Mouse (Mus musculus) midbrain, embryonic 10.5 days (tissue): ENCODE results near the gene Tmem72. TPM values are rescaled to one million over a fixed set of nuclear protein-coding genes. Genes with fewer than 3 reads are reported as not detected.

Experiments
- DNase-seq: peaks from one replicate; pipeline ENCODE4 v3.0.0-alpha.2; 2017; ENCODE audit warnings: low spot score
- H3K27ac ChIP-seq: fragments of 300-500 bp; sonication (generic); replicated peaks from 2 replicates; pipeline ENCODE4 v1.5.1; 2016; ENCODE audit warnings: mild to moderate bottlenecking
- H3K27me3 ChIP-seq: fragments of 300-500 bp; sonication (generic); 2 replicates; pipeline ENCODE4 v1.6.1; 2016; ENCODE audit warnings: low read depth, mild to moderate bottlenecking; ENCODE audit not compliant: poor library complexity, severe bottlenecking
- H3K36me3 ChIP-seq: fragments of 300-500 bp; sonication (generic); 2 replicates; pipeline ENCODE4 v1.6.1; 2016; ENCODE audit warnings: mild to moderate bottlenecking, moderate library complexity
- H3K4me1 ChIP-seq: fragments of 300-500 bp; sonication (generic); 2 replicates; pipeline ENCODE4 v1.6.1; 2016
- H3K4me3 ChIP-seq: fragments of 300-500 bp; sonication (generic); 2 replicates; pipeline ENCODE4 v1.5.1; 2016; ENCODE audit warnings: mild to moderate bottlenecking, moderate library complexity
- H3K9me3 ChIP-seq: fragments of 300-500 bp; sonication (generic); replicated peaks from 2 replicates; pipeline ENCODE4 v1.6.1; 2016; ENCODE audit warnings: mild to moderate bottlenecking
- WGBS: fragments of 180-500 bp; shearing (Covaris S2); methylation state at CpG from one replicate; pipeline ENCODE4 v1.1.7; 2016; 5-methylcytosine and 5-hydroxymethylcytosine counted together
- polyA plus RNA-seq: library from polyadenylated mRNA; unstranded; fragments of >200 nt; fragmentation: Nextera tagmentation; extraction: Ambion mirVana; gene quantifications from 2 replicates; pipeline ENCODE4 v1.2.1, GENCODE M21; 2016

The Tmem72 gene
- polyA plus RNA-seq, 1 experiment from 2014 or later: 0.02 TPM

DNA sequence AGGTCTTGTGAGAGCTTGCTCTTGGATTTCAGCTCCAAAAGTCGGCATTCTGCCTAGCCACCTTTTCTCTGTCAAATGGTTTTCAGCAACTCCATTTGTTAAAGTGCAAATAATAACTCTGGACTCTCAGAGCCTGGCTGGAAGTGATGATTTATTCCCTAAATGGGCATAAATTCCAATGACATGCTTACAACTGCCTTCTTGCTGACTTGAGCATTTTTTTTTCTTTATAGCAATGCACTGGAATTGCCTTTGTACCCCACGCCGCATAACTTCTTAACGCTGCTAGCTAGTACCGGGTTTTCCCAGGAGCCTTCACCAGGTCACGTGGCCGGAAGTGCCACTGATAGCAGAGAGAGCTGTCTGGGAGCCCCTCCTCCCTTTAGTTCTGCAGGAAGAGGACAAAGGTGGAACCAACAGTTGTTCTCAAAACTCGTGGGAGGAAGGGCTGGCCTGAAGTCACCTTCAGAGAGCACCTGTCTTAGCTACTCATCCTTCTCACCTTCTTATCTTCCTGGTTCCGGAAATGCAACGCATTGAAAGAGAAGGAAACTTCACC lies 40.3 kb downstream of the Tmem72 start:
- DNase-seq: no peak
- Histone ChIP-seq H3K27ac (no peak overlapping the region), H3K4me3 (no peak overlapping the region), H3K27me3 (peaks cover 25% of the 10 kb centered on the region), H3K9me3 (no peaks in the 10 kb centered on the region), H3K4me1 (peaks cover 53% of the 10 kb centered on the region), H3K36me3 (no peaks in the 10 kb centered on the region)
- WGBS: 80% methylated on average over 10 of the region's 10 CpGs

DNA sequence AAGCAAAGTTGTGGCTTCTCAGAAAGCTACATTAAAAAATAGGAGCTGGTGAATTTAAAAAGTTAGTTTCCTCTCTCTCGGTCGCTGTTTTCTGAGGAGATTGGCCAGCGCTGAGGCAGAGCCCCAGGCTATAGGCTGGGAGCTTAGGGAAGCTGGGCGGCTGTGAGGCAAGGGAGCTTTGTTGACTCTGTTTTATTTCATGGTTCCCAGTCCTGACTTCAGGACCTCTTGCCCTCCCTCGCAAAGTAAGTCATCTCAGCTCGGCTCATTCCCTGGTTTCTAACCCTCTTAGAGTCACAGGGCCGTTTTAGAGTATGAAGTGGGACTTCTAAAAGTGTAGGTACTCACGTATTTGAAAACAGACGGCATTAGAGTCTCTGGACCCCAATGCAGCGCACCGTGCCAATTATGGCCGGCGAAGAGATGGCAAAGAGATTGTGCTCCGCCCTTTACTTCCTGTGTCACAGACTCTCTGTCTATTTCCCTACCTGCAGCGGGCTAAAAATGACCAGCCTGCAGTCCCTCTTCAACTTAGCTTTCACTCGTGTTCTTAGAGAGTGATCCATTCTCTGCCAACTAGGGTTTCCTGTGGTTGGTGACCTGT lies 42.3 kb downstream of the Tmem72 start:
- Histone ChIP-seq H3K4me3 (peak overlapping the region; percentile 68), H3K27ac (peak overlapping the region; percentile 89), H3K36me3 (no peaks in the 10 kb centered on the region), H3K27me3 (peaks cover 34% of the 10 kb centered on the region), H3K9me3 (no peaks in the 10 kb centered on the region), H3K4me1 (peaks cover 73% of the 10 kb centered on the region)
- no peak for DNase-seq
- 27% methylated on average over 16 of the region's 16 CpGs for WGBS

DNA sequence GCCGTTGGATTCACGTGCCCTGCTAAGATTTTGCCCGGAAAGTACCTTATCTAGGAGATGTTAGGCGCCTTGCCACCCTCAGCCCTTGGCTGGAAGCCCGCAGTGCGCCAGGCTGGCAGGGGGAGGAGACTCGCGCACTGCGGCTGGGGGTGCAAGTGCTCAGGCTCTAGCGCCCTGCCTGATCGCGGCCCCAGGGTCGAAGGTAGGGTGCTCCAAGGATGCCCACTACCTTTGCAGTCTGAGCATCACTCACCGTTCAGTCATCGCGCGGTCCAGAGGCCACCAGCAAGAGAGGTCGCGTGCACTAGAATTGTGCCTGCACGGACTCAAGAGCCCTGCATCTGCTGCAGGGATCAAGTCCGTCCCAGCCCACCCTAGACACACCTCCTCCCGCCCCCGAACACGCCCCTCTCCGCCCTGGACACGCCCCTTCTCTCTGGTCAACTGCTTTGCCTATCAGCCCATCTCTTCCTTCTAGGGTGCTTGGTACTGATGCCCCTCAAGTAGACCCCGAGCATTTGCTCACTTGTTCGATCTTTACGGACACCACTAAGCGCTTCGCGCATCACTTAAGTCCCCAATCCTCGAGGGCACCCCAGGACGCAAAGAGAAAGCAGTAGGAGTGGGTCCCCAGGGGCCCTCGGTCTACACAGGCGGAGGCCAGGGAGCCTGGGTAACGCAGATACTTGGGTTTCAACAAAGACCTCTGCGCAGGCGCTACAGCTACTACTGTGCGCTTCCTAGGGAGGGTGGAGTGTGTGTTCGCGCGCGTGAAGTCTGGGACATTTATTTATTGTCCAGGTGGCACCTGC lies 43.0 kb downstream of the Tmem72 start, which contains the start of gene Rassf4:
Gene Rassf4 (minus strand): TSS at position 482 of the 812 bp plus-strand sequence.
- Histone ChIP-seq H3K27ac (peak within 1 kb of the TSS; percentile 89), H3K9me3 (no peaks in the 10 kb centered on the region), H3K36me3 (no peaks in the 10 kb centered on the region), H3K27me3 (peaks cover 35% of the 10 kb centered on the region), H3K4me3 (peak within 1 kb of the TSS; percentile 68), H3K4me1 (peaks cover 80% of the 10 kb centered on the region)
- WGBS: under 1% methylated on average over 44 of the region's 44 CpGs
- DNase-seq: peak; percentile 96

DNA sequence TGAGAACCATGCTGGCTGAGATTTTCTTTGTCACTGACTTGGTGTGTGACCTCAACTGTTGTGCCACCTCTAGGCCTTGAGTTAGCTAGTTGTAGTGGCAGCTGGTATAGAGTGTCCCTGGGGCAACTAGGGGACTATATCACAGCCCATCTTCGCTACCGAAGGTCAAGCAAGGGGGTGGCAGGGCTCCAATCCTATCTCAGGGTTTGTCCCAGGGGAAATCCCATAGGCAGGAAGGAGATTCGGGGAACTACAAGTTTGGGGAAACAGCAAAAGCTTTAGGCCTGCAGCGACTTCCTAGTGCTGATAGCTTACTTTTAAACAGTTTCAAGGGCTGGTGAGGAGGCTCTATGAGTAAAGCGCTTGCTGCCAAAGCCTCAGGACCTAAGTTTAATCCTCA lies 44.4 kb downstream of the Tmem72 start:
- peaks cover 82% of the 10 kb centered on the region for H3K4me1 ChIP-seq
- H3K27me3 ChIP-seq: peaks cover 38% of the 10 kb centered on the region
- 59% methylated on average over 5 of the region's 5 CpGs for WGBS
- H3K27ac ChIP-seq: peak overlapping the region; percentile 87
- H3K4me3 ChIP-seq: peak overlapping the region; percentile 68
- DNase-seq: no peak
- H3K9me3 ChIP-seq: no peaks in the 10 kb centered on the region
- no peaks in the 10 kb centered on the region for H3K36me3 ChIP-seq

DNA sequence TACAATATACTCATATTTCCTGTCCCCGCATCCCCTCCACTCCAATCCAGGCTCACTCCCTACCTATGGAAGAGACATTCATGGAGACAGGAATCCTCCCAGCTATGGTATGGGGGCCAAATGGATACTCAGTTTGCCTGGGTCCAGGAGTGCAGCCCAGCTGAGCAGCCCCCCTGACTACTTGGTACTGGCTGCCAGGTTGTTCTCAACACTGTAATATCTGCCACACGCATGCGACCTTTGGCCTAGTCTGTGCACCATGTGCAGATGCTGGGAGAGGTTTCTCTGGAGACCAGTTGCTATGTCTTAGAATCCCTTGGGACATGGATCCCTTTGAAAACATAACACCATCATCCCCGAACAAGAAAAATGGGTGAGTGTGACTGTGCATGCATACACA lies 44.9 kb downstream of the Tmem72 start:
- DNase-seq: no peak
- Histone ChIP-seq H3K9me3 (no peaks in the 10 kb centered on the region), H3K27me3 (peaks cover 38% of the 10 kb centered on the region), H3K4me3 (peak overlapping the region; percentile 68), H3K27ac (peak overlapping the region; percentile 87), H3K4me1 (peaks cover 83% of the 10 kb centered on the region), H3K36me3 (no peaks in the 10 kb centered on the region)
- 85% methylated on average over 4 of the region's 4 CpGs for WGBS

DNA sequence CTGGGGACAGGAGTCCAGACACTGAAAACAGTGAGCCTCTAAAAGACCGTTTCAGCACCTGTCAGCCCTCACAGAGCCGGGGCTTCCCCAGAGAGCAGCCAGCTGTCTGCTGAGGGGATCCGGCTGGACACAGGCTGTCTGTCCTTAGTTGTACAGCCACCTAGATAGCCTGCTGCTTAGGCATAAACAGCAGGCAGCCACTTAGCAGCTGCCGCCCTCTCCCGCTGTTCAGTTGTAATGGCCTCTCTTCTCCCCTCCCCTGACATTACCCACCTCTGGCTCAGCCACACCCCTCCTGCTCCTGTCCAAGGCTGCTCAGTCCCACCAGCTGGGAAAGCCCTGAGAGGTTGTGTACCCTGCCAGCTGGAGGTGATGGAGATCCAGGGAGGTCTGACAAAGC lies 45.7 kb downstream of the Tmem72 start:
- no peaks in the 10 kb centered on the region for H3K36me3 ChIP-seq
- 5% methylated on average over 5 of the region's 5 CpGs for WGBS
- H3K4me1 ChIP-seq: peaks cover 90% of the 10 kb centered on the region
- peaks cover 38% of the 10 kb centered on the region for H3K27me3 ChIP-seq
- DNase-seq: peak; percentile 51
- H3K27ac ChIP-seq: peak overlapping the region; percentile 87
- no peaks in the 10 kb centered on the region for H3K9me3 ChIP-seq
- H3K4me3 ChIP-seq: peak overlapping the region; percentile 68

DNA sequence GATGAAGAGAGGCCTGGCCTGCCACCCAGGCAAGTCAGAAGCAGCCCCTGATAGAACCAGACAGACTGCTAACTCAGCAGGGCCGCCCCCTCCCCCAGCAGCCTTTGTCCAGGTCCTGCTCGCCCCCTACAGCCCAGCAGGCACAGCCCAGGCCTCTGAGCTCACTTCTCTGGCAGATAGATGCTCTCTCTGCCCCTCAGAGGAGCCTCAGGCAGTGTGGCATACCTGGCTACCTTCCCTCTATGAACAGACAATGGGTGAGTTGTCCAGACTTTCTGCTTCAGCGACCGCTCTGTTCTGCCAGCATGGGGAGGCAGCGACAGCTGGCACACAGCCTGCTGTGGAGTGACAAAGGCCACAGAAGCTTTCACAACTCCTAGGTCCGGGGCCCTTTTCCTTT lies 46.6 kb downstream of the Tmem72 start:
- peak overlapping the region; percentile 68 for H3K4me3 ChIP-seq
- no peaks in the 10 kb centered on the region for H3K9me3 ChIP-seq
- 15% methylated on average over 6 of the region's 6 CpGs for WGBS
- H3K27me3 ChIP-seq: peaks cover 37% of the 10 kb centered on the region
- no peaks in the 10 kb centered on the region for H3K36me3 ChIP-seq
- peak overlapping the region; percentile 87 for H3K27ac ChIP-seq
- DNase-seq: peak; percentile 56
- peaks cover 97% of the 10 kb centered on the region for H3K4me1 ChIP-seq

DNA sequence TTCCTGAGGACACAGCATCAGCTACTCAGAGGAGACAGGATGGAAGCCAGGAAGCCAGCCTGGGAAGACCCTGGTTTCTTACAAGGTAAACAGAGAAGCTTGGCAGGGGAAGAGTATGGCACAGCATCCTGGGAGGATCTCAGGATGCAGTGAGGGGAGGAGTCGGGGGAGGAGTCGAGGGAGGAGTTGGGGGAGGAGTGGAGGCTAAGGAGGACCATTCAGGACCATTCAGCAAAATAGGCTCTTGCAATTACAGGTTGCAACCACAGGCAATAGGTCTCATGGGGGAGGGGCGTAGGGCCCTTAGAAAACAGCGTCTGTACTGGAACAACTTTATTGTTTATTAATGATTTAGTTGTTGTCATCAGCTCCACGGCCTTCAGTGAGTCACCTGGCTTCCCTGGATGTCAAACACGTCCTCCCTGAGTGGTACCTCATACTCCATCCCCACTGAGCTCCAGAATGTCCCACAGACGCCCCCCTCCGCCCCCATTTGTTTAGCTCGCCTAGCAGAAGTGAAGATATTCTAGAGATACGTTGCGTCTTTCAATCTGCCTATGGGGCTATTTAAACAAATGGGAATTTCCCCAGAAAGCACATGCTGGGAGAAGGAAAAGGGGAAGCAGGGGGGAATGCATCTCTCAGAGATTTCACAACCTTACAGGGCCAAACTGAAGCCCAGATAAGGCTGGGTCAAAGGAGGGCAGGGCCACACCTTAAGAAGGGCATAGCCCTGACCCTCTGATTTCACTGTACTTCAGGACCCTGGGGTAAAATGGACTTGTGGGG lies 47.8 kb downstream of the Tmem72 start:
- Histone ChIP-seq H3K36me3 (no peaks in the 10 kb centered on the region), H3K27ac (peak overlapping the region; percentile 87), H3K27me3 (peaks cover 31% of the 10 kb centered on the region), H3K9me3 (no peaks in the 10 kb centered on the region), H3K4me3 (no peak overlapping the region), H3K4me1 (peaks cover 96% of the 10 kb centered on the region)
- DNase-seq: no peak
- 48% methylated on average over 11 of the region's 11 CpGs for WGBS

DNA sequence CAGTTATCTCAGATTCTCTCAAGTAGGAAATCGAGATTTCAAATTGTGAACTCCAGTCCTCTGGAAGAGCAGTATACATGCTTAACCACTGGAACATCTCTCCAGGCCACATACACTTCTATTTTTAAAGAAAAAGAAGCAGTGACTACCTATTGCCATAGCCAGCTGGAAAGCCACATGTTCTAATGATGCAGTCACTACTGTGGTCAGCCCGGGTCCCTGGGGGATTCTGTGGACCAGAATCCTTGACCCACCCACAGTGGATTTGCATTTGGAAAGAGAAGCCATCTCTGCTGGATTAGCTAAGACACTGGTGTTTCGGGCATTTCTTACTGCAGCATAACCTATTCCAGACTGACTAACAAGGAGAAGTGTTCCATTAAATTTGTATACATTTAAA lies 49.3 kb downstream of the Tmem72 start:
- WGBS: 68% methylated on average over 3 of the region's 3 CpGs
- H3K27me3 ChIP-seq: peaks cover 23% of the 10 kb centered on the region
- H3K27ac ChIP-seq: peak overlapping the region; percentile 74
- H3K36me3 ChIP-seq: no peaks in the 10 kb centered on the region
- H3K4me3 ChIP-seq: 0 out of 2 replicates have a peak overlapping the region, but pooled peaks have one; percentile 7
- peaks cover 83% of the 10 kb centered on the region for H3K4me1 ChIP-seq
- DNase-seq: peak; percentile 34
- no peaks in the 10 kb centered on the region for H3K9me3 ChIP-seq

DNA sequence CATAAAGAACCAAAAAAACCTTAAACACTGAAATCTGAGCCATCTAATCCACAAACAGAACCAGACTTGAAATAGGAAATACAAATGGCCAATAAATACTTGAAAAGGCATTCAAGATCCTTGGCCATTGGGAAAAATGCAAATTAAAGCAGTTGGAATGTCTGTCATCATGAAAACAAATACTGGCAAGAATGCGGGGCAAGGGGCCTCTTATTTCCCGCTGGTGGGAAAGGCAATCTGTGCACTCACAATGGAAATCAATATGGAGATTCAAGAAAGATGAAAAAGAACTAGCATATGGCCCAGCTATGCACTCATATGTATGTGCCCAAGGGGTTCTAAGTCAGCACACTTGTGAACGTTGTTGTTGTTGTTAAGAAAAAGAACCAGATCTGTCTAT lies 49.8 kb downstream of the Tmem72 start:
- Histone ChIP-seq H3K9me3 (no peaks in the 10 kb centered on the region), H3K27ac (peak overlapping the region; percentile 74), H3K36me3 (no peaks in the 10 kb centered on the region), H3K4me1 (peaks cover 78% of the 10 kb centered on the region), H3K27me3 (peaks cover 18% of the 10 kb centered on the region), H3K4me3 (0 out of 2 replicates have a peak overlapping the region, but pooled peaks have one; percentile 7)
- no peak for DNase-seq
- WGBS: 45% methylated on average over 3 of the region's 3 CpGs

DNA sequence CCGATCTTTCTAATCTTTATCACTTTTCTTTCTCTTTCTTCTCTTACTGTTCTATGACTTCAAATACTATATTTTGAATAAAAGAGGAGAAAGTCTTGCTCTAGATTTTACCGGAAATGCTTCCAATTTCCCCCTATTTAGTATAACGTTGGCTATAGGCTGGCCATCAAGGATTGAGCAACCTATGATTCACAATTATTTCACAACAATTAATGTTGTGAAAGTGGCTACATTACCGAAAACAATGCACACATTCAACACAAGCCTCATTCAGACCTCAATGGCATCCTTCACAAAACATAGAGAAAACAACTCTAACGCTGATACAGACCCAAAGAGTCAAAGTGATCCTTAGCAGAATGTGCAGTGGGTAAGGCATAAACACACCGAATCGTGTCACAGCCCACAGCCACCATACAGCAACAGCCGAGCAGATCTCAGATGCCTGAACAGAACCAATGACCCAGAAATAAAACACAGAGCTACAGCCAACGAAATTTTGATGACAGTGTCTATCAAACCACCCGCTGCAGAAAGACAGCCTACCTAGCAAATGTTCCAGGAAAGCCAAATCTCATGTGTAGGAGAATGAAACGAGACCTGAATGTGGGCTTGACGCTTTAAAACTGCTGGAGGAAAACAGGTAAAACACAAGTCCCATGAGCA lies 50.5 kb downstream of the Tmem72 start:
- Histone ChIP-seq H3K4me3 (no peak overlapping the region), H3K36me3 (no peaks in the 10 kb centered on the region), H3K27ac (peak overlapping the region; percentile 74), H3K27me3 (peaks cover 11% of the 10 kb centered on the region), H3K9me3 (no peaks in the 10 kb centered on the region), H3K4me1 (peaks cover 71% of the 10 kb centered on the region)
- no peak for DNase-seq
- 81% methylated on average over 12 of the region's 12 CpGs for WGBS

DNA sequence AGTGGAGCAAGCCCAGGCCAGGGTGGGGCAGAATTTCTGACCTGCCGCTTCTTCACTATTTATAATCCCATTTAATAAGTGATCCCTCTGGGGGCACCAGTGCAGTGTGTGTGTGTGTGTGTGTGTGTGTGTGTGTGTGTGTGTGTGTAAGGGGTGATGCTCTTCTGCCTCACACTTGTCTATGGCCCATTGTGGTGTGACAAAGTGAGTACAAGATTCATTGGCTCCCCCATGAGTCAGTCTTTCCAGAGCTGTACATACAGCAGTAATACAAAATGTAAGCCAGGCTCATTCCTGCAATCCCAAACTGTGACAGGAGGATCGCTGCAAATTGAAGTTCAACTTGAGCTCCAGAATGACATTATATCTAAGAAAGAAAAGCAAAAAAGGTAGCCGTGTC lies 51.9 kb downstream of the Tmem72 start:
- 75% methylated on average over 3 of the region's 3 CpGs for WGBS

More for the DNA sequence above, 51.9 kb downstream of the Tmem72 start:
- Histone ChIP-seq H3K36me3 (peaks cover 1% of the 10 kb centered on the region; the same call in 1 of the 2 replicates), H3K27ac (peak overlapping the region; percentile 57), H3K4me3 (no peak overlapping the region), H3K9me3 (no peaks in the 10 kb centered on the region), H3K4me1 (peaks cover 57% of the 10 kb centered on the region), H3K27me3 (peaks cover 4% of the 10 kb centered on the region; the same call in 1 of the 2 replicates)
- no peak for DNase-seq
